Mouse (Mus musculus): ENCODE results near the gene Aadat.
"Not testable (repeated sequence)": the region's sequence is repeated elsewhere in the genome, so short reads cannot be mapped to it uniquely, and the experiment has no call there.

Gene Aadat

GRCm38 (mm10) chr8:60505653-60506521 is at the start of gene Aadat:
Gene Aadat (plus strand): TSS chr8:60505932.
- peak; percentile 67 for DNase-seq (ENCODE audit: low spot score)

GRCm38 (mm10) chr8:60466686-60467335 is 38.9 kb upstream of the Aadat start:
- peak; percentile 40 for DNase-seq (ENCODE audit: low spot score)

- no peak for DNase-seq (ENCODE audit: low spot score)
These were observed 15.6 kb upstream of the Aadat start for GRCm38 (mm10) chr8:60490147-60490546.

GRCm38 (mm10) chr8:60491871-60492270 is 13.9 kb upstream of the Aadat start:
- DNase-seq (ENCODE audit: low spot score), result no peak

GRCm38 (mm10) chr8:60492471-60492870 is 13.3 kb upstream of the Aadat start:
- no peak for DNase-seq (ENCODE audit: low spot score)

- no peak for DNase-seq (ENCODE audit: low spot score)
These were observed 11.1 kb upstream of the Aadat start for GRCm38 (mm10) chr8:60494606-60495005.

- DNase-seq (ENCODE audit: low spot score), result not testable (repeated sequence)
These were observed 10.7 kb upstream of the Aadat start for GRCm38 (mm10) chr8:60495046-60495445.

- no peak for DNase-seq (ENCODE audit: low spot score)
These were observed 2.6 kb upstream of the Aadat start, which contains the start of gene Gm10283 for GRCm38 (mm10) chr8:60503098-60503497. Gene Gm10283 (minus strand): TSS chr8:60503198.

GRCm38 (mm10) chr8:60518286-60518685 is 12.6 kb downstream of the Aadat start:
- no peak for DNase-seq (ENCODE audit: low spot score)

- DNase-seq (ENCODE audit: low spot score), result no peak
These were observed 29.2 kb downstream of the Aadat start for GRCm38 (mm10) chr8:60534945-60535344.

- DNase-seq (ENCODE audit: low spot score), result no peak
These were observed 61.1 kb downstream of the Aadat start for GRCm38 (mm10) chr8:60566783-60567182.

- no peak for DNase-seq (ENCODE audit: low spot score)
These were observed 71.5 kb downstream of the Aadat start for GRCm38 (mm10) chr8:60577231-60577630.

- DNase-seq (ENCODE audit: low spot score), result no peak
These were observed 77.6 kb downstream of the Aadat start for GRCm38 (mm10) chr8:60583369-60583768.

- not testable (repeated sequence) for DNase-seq (ENCODE audit: low spot score)
These were observed 85.8 kb downstream of the Aadat start for GRCm38 (mm10) chr8:60591352-60592105.

GRCm38 (mm10) chr8:60594761-60595160 is 89.0 kb downstream of the Aadat start:
- no peak for DNase-seq (ENCODE audit: low spot score)
